Mouse (Mus musculus): ENCODE measurements at regions not wholly inside any gene's neighbourhood (a gene's known extent, or its start where the extent isn't known, plus 50 kb on each side); places are given as distances from the start of the nearest gene placed in this dataset.

- WGBS (ENCODE audit: insufficient replicate concordance): 77% methylated on average over 2 of the region's 2 CpGs
Measured at GRCm38 (mm10) chr9:16899060-16899459, 398.0 kb upstream of the Fat3 start.

GRCm38 (mm10) chr9:16852458-16853026, 351.5 kb upstream of the Fat3 start:
- no peak overlapping the region for H3K27ac ChIP-seq (ENCODE audit: low read depth, low read length)
- H3K9me3 ChIP-seq (replicated peaks; ENCODE audit: control insufficient read depth, low read length): no peaks in the 10 kb centered on the region
- no peak overlapping the region for H3K4me2 ChIP-seq
- no peaks in the 10 kb centered on the region for H3K27me3 ChIP-seq (ENCODE audit: control insufficient read depth, insufficient read depth, low read length)
- ATAC-seq (replicated peaks; ENCODE audit: insufficient number of reproducible peaks, low FRiP score, low TSS enrichment): no peak
- H3K9ac ChIP-seq (ENCODE audit: low read depth, low read length): no peak overlapping the region
- no peak overlapping the region for H3K4me3 ChIP-seq (ENCODE audit: low read depth, low read length)
- no peaks in the 10 kb centered on the region for H3K36me3 ChIP-seq (ENCODE audit: control insufficient read depth, insufficient read depth, low read length)
- H3K4me1 ChIP-seq (ENCODE audit: control insufficient read depth, insufficient read depth, low read length): no peaks in the 10 kb centered on the region
- 73% methylated on average over 10 of the region's 10 CpGs for WGBS (ENCODE audit: insufficient replicate concordance)

More at GRCm38 (mm10) chr9:16899060-16899459, 398.0 kb upstream of the Fat3 start:
- H3K4me3 ChIP-seq (ENCODE audit: low read depth, low read length): no peak overlapping the region
- H3K9me3 ChIP-seq (replicated peaks; ENCODE audit: control insufficient read depth, low read length): no peaks in the 10 kb centered on the region
- no peaks in the 10 kb centered on the region for H3K27me3 ChIP-seq (ENCODE audit: control insufficient read depth, insufficient read depth, low read length)
- H3K9ac ChIP-seq (ENCODE audit: low read depth, low read length): no peak overlapping the region
- H3K4me2 ChIP-seq: no peak overlapping the region
- no peaks in the 10 kb centered on the region for H3K4me1 ChIP-seq (ENCODE audit: control insufficient read depth, insufficient read depth, low read length)
- no peak overlapping the region for H3K27ac ChIP-seq (ENCODE audit: low read depth, low read length)
- no peak for ATAC-seq (replicated peaks; ENCODE audit: insufficient number of reproducible peaks, low FRiP score, low TSS enrichment)
- H3K36me3 ChIP-seq (ENCODE audit: control insufficient read depth, insufficient read depth, low read length): no peaks in the 10 kb centered on the region

DNA sequence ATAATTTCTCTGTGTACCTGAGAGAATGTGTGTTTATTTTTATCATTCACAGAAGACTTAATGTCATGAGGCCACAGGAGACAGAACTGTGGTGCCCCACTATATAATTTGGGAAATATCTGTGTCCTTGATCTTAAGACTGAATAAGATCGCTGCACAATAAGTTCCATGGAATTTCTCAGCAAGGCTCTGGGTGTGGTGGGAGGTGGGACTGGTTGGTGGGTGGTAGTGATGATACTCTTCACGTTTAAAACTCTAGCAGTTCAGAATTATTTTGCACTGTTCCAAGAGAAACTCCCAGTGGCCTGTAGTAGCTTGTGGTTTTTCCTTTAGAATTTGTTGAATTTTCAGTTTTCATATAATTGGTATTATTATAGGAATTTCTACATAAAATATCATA, 307.4 kb upstream of the Fat3 start:
- ATAC-seq (replicated peaks; ENCODE audit: insufficient number of reproducible peaks, low FRiP score, low TSS enrichment): no peak
- Histone ChIP-seq H3K27me3 (ENCODE audit: control insufficient read depth, insufficient read depth, low read length) (no peaks in the 10 kb centered on the region), H3K4me1 (ENCODE audit: control insufficient read depth, insufficient read depth, low read length) (no peaks in the 10 kb centered on the region), H3K36me3 (ENCODE audit: control insufficient read depth, insufficient read depth, low read length) (no peaks in the 10 kb centered on the region), H3K9ac (ENCODE audit: low read depth, low read length) (no peak overlapping the region), H3K9me3 (replicated peaks; ENCODE audit: control insufficient read depth, low read length) (no peaks in the 10 kb centered on the region), H3K4me2 (no peak overlapping the region), H3K4me3 (ENCODE audit: low read depth, low read length) (no peak overlapping the region), H3K27ac (ENCODE audit: low read depth, low read length) (no peak overlapping the region)
- 66% methylated on average over 2 of the region's 2 CpGs for WGBS (ENCODE audit: insufficient replicate concordance)

- Histone ChIP-seq H3K4me3 (ENCODE audit: low read depth, low read length) (no peak overlapping the region), H3K27me3 (ENCODE audit: control insufficient read depth, insufficient read depth, low read length) (no peaks in the 10 kb centered on the region), H3K27ac (ENCODE audit: low read depth, low read length) (no peak overlapping the region), H3K9me3 (replicated peaks; ENCODE audit: control insufficient read depth, low read length) (no peaks in the 10 kb centered on the region), H3K9ac (ENCODE audit: low read depth, low read length) (no peak overlapping the region), H3K4me1 (ENCODE audit: control insufficient read depth, insufficient read depth, low read length) (no peaks in the 10 kb centered on the region), H3K4me2 (no peak overlapping the region), H3K36me3 (ENCODE audit: control insufficient read depth, insufficient read depth, low read length) (no peaks in the 10 kb centered on the region)
- no peak for ATAC-seq (replicated peaks; ENCODE audit: insufficient number of reproducible peaks, low FRiP score, low TSS enrichment)
Measured at GRCm38 (mm10) chr9:16772867-16773266, 271.8 kb upstream of the Fat3 start.

GRCm38 (mm10) chr9:16727653-16728052, 226.6 kb upstream of the Fat3 start:
- H3K27me3 ChIP-seq (ENCODE audit: control insufficient read depth, insufficient read depth, low read length): no peaks in the 10 kb centered on the region
- H3K36me3 ChIP-seq (ENCODE audit: control insufficient read depth, insufficient read depth, low read length): no peaks in the 10 kb centered on the region
- 80% methylated on average over 2 of the region's 2 CpGs for WGBS (ENCODE audit: insufficient replicate concordance)
- H3K27ac ChIP-seq (ENCODE audit: low read depth, low read length): no peak overlapping the region
- no peak overlapping the region for H3K9ac ChIP-seq (ENCODE audit: low read depth, low read length)
- H3K9me3 ChIP-seq (replicated peaks; ENCODE audit: control insufficient read depth, low read length): no peaks in the 10 kb centered on the region
- H3K4me1 ChIP-seq (ENCODE audit: control insufficient read depth, insufficient read depth, low read length): no peaks in the 10 kb centered on the region
- H3K4me3 ChIP-seq (ENCODE audit: low read depth, low read length): no peak overlapping the region
- H3K4me2 ChIP-seq: no peak overlapping the region
- no peak for ATAC-seq (replicated peaks; ENCODE audit: insufficient number of reproducible peaks, low FRiP score, low TSS enrichment)

DNA sequence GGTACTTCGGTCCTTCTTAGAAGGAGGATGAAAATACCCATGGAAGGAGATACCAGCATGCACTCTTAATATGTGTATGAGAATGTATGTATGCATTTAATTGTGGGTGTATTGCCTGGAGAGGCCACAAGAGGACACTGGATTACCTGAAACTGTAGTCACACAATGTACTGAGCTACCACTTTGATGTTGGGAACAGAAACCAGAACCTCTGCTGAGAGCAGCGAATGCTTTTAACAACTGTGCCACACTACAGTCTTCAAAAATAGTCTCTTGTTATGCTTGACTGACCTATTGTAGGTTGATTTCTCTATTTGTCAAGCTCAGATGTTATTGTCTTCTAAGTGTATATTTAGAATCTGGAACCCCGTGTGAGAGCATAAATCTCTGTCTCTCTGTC, 201.3 kb upstream of the Fat3 start:
- no peaks in the 10 kb centered on the region for H3K9me3 ChIP-seq (replicated peaks; ENCODE audit: control insufficient read depth, low read length)
- no peak overlapping the region for H3K4me3 ChIP-seq (ENCODE audit: low read depth, low read length)
- no peak overlapping the region for H3K4me2 ChIP-seq
- no peaks in the 10 kb centered on the region for H3K36me3 ChIP-seq (ENCODE audit: control insufficient read depth, insufficient read depth, low read length)
- WGBS (ENCODE audit: insufficient replicate concordance): 77% methylated on average over 3 of the region's 3 CpGs
- H3K9ac ChIP-seq (ENCODE audit: low read depth, low read length): no peak overlapping the region
- ATAC-seq (replicated peaks; ENCODE audit: insufficient number of reproducible peaks, low FRiP score, low TSS enrichment): no peak
- no peaks in the 10 kb centered on the region for H3K4me1 ChIP-seq (ENCODE audit: control insufficient read depth, insufficient read depth, low read length)
- no peaks in the 10 kb centered on the region for H3K27me3 ChIP-seq (ENCODE audit: control insufficient read depth, insufficient read depth, low read length)
- H3K27ac ChIP-seq (ENCODE audit: low read depth, low read length): no peak overlapping the region

DNA sequence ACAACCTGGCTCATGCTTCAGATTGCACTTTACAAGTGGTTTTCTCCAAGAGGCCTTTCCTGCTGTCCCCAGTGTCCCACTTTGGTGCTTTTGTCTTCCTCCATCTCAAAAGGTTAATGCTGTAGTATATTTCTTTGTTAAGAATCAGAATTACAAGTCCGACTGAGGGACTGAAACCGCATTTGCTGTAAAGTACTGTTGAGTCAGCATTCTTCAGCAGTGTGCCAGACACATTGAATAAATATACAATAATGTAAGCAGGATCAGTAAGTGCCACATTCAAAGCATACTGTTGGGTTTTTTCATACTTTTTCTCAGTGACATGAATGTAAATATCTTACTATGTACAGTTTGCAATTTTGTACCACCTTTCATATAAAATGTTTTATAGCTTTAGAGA, 160.4 kb upstream of the Fat3 start:
- Histone ChIP-seq H3K9me3 (replicated peaks; ENCODE audit: control insufficient read depth, low read length) (no peaks in the 10 kb centered on the region), H3K27me3 (ENCODE audit: control insufficient read depth, insufficient read depth, low read length) (no peaks in the 10 kb centered on the region), H3K36me3 (ENCODE audit: control insufficient read depth, insufficient read depth, low read length) (no peaks in the 10 kb centered on the region), H3K9ac (ENCODE audit: low read depth, low read length) (no peak overlapping the region), H3K4me3 (ENCODE audit: low read depth, low read length) (no peak overlapping the region), H3K4me1 (ENCODE audit: control insufficient read depth, insufficient read depth, low read length) (no peaks in the 10 kb centered on the region), H3K4me2 (no peak overlapping the region), H3K27ac (ENCODE audit: low read depth, low read length) (no peak overlapping the region)
- WGBS (ENCODE audit: insufficient replicate concordance): 69% methylated on average over 2 of the region's 2 CpGs
- ATAC-seq (replicated peaks; ENCODE audit: insufficient number of reproducible peaks, low FRiP score, low TSS enrichment): no peak

DNA sequence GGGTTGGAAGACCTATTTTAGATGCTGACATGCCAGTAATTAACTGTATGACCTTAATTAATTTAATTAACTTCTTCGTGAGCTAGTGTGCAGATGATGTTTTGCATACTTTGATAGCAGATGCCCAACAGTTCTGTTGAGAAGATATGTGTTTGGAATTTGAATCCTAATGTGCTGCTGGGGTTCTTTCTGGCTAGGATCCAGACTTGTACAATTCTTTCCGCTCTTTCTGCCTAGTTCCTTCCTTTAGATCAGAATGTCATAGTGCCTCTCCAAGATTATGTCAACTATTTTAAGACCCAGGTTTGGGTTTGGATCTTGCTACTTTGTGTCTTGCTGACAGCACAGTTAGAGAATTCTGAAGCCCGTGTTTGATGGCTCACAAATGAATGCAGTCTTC, 159.9 kb upstream of the Fat3 start:
- H3K27ac ChIP-seq (ENCODE audit: low read depth, low read length): no peak overlapping the region
- H3K9me3 ChIP-seq (replicated peaks; ENCODE audit: control insufficient read depth, low read length): no peaks in the 10 kb centered on the region
- no peaks in the 10 kb centered on the region for H3K36me3 ChIP-seq (ENCODE audit: control insufficient read depth, insufficient read depth, low read length)
- H3K4me2 ChIP-seq: no peak overlapping the region
- WGBS (ENCODE audit: insufficient replicate concordance): 65% methylated on average over 3 of the region's 3 CpGs
- no peaks in the 10 kb centered on the region for H3K4me1 ChIP-seq (ENCODE audit: control insufficient read depth, insufficient read depth, low read length)
- ATAC-seq (replicated peaks; ENCODE audit: insufficient number of reproducible peaks, low FRiP score, low TSS enrichment): no peak
- no peak overlapping the region for H3K9ac ChIP-seq (ENCODE audit: low read depth, low read length)
- no peak overlapping the region for H3K4me3 ChIP-seq (ENCODE audit: low read depth, low read length)
- H3K27me3 ChIP-seq (ENCODE audit: control insufficient read depth, insufficient read depth, low read length): no peaks in the 10 kb centered on the region
